Mouse (Mus musculus): ENCODE measurements around the gene Pmfbp1. TPM values are rescaled to one million over a fixed set of nuclear protein-coding genes. Genes with fewer than 3 reads are reported as not detected.
"Not testable (repeated sequence)": the region's sequence is repeated elsewhere in the genome, so short reads cannot be mapped to it uniquely, and the experiment has no call there.

The Pmfbp1 gene
- total RNA-seq (2021): under 1 TPM; 0.10 to 0.12 TPM
- long read RNA-seq, experiment 1, partial matches to known transcripts: 0 of 1 reads
- long read RNA-seq, experiment 1, other reads (novel, unspliced or antisense): 1 of 1 reads
- long read RNA-seq, experiment 2: 0 reads

- Histone ChIP-seq H3K27ac (no peak within 1 kb of the TSS), H3K4me3 (no peak within 1 kb of the TSS)
- TF ChIP-seq CTCF (conservative IDR thresholded peaks at IDR 0.05): no peak
- no peak for DNase-seq (ENCODE audit: low spot score in 2 of 2)
Observed at GRCm38 (mm10) chr8:109493727-109494126, at the start of gene Pmfbp1. Gene Pmfbp1, plus strand, starts transcription at chr8:109494027.

- not testable (repeated sequence) for DNase-seq (ENCODE audit: low spot score in 2 of 2); H3K4me3 ChIP-seq; H3K27ac ChIP-seq
Observed at GRCm38 (mm10) chr8:109446896-109447295, 46.9 kb upstream of the Pmfbp1 start.

DNA sequence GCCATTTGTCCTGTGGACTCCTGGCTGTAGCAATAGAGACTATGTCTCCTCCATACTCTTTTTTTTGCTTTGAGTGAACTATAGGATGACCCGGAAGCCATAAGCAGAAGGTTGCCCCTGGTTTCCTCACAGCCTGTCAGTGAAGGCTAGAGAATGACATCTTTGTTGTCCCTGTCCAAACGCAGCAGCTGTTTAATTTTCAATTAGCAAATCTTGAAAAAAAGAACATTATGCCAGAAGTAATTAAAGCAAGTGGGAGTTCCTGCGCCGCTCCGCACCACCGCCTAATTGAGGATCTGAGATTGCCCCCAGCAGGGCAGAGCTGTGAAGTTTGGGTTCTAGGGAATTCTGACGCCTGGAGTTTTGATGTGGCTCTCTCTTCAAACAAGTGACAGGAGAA lies 42.8 kb upstream of the Pmfbp1 start:
- Histone ChIP-seq H3K4me3 (no peak overlapping the region), H3K27ac (no peak overlapping the region)
- no peak for TF ChIP-seq CTCF (conservative IDR thresholded peaks at IDR 0.05)
- no peak for DNase-seq (ENCODE audit: low spot score in 2 of 2)

DNA sequence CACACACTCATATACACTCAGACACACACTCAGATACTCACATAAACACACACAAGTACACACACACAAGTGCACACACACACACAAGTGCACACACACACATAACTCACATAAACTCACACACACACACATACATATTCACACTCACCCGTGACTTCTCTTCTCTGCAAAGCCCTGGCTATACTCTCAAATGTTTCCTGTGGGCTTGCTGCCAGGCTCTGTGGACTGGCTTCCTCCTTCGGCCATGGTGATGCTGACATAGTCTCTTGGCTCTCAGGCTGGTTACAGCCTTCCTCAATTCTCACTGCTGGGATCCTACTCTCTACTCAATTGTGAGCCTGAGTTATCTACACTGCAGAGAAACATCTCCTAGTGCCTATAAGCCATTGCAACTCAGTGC lies 38.7 kb upstream of the Pmfbp1 start:
- DNase-seq (ENCODE audit: low spot score in 2 of 2): no peak
- Histone ChIP-seq H3K27ac (no peak overlapping the region), H3K4me3 (no peak overlapping the region)
- no peak for TF ChIP-seq CTCF (conservative IDR thresholded peaks at IDR 0.05)

DNA sequence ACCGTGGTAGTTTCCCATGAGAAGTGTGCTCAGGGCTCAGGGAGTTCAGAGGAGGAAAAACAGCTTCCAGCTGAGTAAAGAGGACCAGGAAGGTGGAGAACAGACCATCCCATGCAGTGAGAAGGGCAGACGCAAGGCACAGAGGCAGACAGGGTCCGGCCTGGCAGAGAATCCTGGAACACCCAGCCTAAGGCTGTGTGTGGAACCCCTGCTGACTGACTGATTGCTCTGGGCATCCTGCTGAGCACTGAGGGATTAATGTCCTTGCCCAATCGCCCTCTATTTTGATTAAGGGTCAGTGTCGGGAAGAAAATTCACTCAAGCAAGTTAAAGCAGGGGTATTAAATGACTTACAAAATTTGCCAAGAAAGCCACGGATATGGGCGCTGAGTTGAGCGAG lies 36.4 kb upstream of the Pmfbp1 start:
- Histone ChIP-seq H3K27ac (no peak overlapping the region), H3K4me3 (no peak overlapping the region)
- TF ChIP-seq CTCF (conservative IDR thresholded peaks at IDR 0.05): no peak
- no peak for DNase-seq (ENCODE audit: low spot score in 2 of 2)

- no peak for TF ChIP-seq CTCF (conservative IDR thresholded peaks at IDR 0.05)
- Histone ChIP-seq H3K4me3 (peak overlapping the region; percentile 28; the same call in 1 of the 2 replicates), H3K27ac (0 out of 2 replicates have a peak overlapping the region, but pooled peaks have one; percentile 18)
- DNase-seq (ENCODE audit: low spot score in 2 of 2): peak in 1 of 2 experiments; percentile 43
Observed at GRCm38 (mm10) chr8:109458580-109458979, 35.2 kb upstream of the Pmfbp1 start.

DNA sequence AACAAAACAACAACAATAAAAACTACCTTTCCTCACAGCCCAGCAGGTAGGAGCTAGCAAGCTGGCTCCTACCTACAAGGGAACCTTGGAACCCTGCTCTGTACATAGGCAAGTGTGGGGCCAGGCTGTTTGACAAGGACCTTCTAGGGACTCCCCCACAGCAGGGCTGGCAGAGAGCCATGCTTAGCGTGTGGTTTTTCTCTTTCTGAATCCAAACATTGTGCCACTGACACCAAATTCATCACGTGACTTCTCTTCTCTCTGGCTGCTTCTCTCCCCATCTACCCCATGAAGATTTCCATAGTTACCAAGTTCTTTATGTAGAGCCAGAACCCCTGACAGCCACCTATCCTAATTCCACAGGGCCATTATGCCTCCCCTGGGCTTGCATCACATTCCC lies 30.8 kb upstream of the Pmfbp1 start:
- Histone ChIP-seq H3K27ac (peak overlapping the region; percentile 96), H3K4me3 (no peak overlapping the region)
- TF ChIP-seq CTCF (conservative IDR thresholded peaks at IDR 0.05): no peak
- DNase-seq (ENCODE audit: low spot score in 2 of 2): no peak

DNA sequence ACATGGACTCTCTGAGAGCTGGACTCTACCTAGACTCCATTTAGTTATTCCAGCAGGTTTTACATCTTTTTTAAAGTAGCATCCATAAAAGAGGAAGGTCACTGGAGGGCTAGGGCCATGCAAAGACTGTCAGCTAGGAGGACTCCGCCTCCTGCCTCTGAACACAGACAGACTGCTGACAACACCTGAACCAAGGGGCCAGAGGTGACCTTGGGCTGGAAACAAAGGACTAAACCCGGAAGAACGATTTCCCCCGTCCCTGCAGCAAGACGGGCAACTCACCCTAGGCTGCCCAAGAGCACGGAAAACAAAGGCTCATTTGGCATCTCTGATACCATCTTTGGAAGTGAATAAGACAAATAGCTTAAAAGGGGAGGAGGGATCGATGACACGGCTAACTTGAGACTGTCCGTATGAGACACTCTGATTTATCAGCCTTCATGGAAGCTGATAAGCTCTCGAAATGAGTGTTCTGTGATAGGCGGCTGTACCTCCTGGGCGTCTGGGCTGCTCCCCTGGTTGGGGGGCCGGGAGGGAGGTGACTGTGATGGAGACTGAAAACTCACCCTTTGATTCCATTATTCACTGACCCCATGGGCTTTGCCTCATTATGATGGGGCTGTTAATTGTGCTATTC lies 30.0 kb upstream of the Pmfbp1 start:
- no peak for DNase-seq (ENCODE audit: low spot score in 2 of 2)
- Histone ChIP-seq H3K4me3 (peak overlapping the region; percentile 43), H3K27ac (peak overlapping the region; percentile 96)
- TF ChIP-seq CTCF (conservative IDR thresholded peaks at IDR 0.05): no peak

DNA sequence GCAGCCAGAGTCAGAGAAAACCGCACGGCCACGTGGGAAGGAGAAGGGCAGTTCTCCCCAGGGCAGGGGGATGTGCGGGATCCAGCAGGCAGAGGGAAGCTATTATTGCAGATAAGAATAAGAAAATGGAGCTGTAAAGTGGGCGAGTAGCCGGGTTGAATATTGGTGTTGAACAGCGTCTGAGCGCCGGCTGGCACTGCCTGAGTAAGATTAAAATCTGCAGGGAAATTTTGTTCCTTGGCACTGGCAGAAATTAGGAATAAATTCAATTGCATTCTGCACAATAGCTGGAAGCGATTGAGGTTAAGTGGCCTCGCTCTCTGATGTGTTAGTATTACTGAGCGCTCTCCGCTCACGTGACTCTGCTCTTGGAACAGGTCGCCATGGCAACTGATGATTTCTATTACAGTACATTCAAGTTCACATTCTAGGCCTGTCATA lies 29.4 kb upstream of the Pmfbp1 start:
- TF ChIP-seq CTCF (conservative IDR thresholded peaks at IDR 0.05): no peak
- Histone ChIP-seq H3K4me3 (peak overlapping the region; percentile 43), H3K27ac (peak overlapping the region; percentile 96)
- peak; percentile 59 to 85 for DNase-seq (ENCODE audit: low spot score in 2 of 2)

DNA sequence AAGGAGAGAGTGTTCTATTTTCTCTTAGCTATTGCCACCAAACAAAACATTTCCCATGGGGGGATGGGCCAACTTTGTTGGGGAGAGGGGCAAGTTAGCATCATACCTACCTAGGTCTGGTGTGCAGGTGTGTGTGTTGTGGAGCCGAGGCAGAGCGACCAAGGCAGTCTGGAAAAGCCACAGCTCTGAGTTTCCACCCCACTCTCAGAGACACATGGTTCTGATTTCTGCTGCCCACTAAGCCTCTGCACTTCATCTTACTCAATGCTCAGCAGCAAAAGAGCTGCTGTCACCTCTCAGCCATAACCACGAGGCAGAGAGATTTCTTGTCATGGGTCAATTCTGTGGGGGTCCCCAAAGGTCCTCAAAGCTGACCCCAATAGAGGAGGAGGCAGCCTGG lies 28.8 kb upstream of the Pmfbp1 start:
- no peak for DNase-seq (ENCODE audit: low spot score in 2 of 2)
- H3K27ac ChIP-seq: peak overlapping the region; percentile 96

GRCm38 (mm10) chr8:109465761-109466160 lies 28.1 kb upstream of the Pmfbp1 start:
- Histone ChIP-seq H3K4me3 (no peak overlapping the region), H3K27ac (peak overlapping the region; percentile 96)
- no peak for DNase-seq (ENCODE audit: low spot score in 2 of 2)
- no peak for TF ChIP-seq CTCF (conservative IDR thresholded peaks at IDR 0.05)

More for the DNA sequence above, 28.8 kb upstream of the Pmfbp1 start:
- TF ChIP-seq CTCF (conservative IDR thresholded peaks at IDR 0.05): no peak
- peak overlapping the region; percentile 43; the same call in 1 of the 2 replicates for H3K4me3 ChIP-seq

GRCm38 (mm10) chr8:109467516-109467915 lies 26.3 kb upstream of the Pmfbp1 start:
- no peak overlapping the region for H3K4me3 ChIP-seq
- peak in 1 of 2 experiments; percentile 19 for DNase-seq (ENCODE audit: low spot score in 2 of 2)
- no peak overlapping the region for H3K27ac ChIP-seq
- TF ChIP-seq CTCF (conservative IDR thresholded peaks at IDR 0.05): peak; percentile 85

- no peak for DNase-seq (ENCODE audit: low spot score in 2 of 2)
- Histone ChIP-seq H3K4me3 (no peak overlapping the region), H3K27ac (no peak overlapping the region)
- no peak for TF ChIP-seq CTCF (conservative IDR thresholded peaks at IDR 0.05)
Observed at GRCm38 (mm10) chr8:109468112-109468511, 25.7 kb upstream of the Pmfbp1 start.

- DNase-seq (ENCODE audit: low spot score in 2 of 2): no peak
- Histone ChIP-seq H3K4me3 (no peak overlapping the region), H3K27ac (no peak overlapping the region)
- no peak for TF ChIP-seq CTCF (conservative IDR thresholded peaks at IDR 0.05)
Observed at GRCm38 (mm10) chr8:109471876-109472275, 22.0 kb upstream of the Pmfbp1 start.

Data from layer of hippocampus, adult 2 months (tissue).